Mouse (Mus musculus) testis, adult 2 months (tissue): ENCODE measurements around the gene Gm20388.

Experiments used
- CTCF ChIP-seq: fragments of 200-500 bp; IDR thresholded peaks from 2 replicates; pipeline ENCODE4 v1.5.1; 2012; ENCODE audit warnings: low read depth, mild to moderate bottlenecking, inconsistent platforms, low read length, moderate library complexity; ENCODE audit not compliant: control insufficient read depth, insufficient read depth, insufficient replicate concordance
- POLR2A ChIP-seq: fragments of 200-500 bp; IDR thresholded peaks from 2 replicates; pipeline ENCODE4 v1.6.1; 2012; ENCODE audit warnings: low read depth, mild to moderate bottlenecking, inconsistent platforms, low read length, moderate library complexity; ENCODE audit not compliant: control insufficient read depth

GRCm38 (mm10) chr8:122192771-122193170 lies 2282.1 kb downstream of the Gm20388 start:
- TF ChIP-seq POLR2A, result no peak
- no peak for TF ChIP-seq CTCF
